19 mouse cellular contexts compared by ENCODE assay signal in the genomic region with DNA sequence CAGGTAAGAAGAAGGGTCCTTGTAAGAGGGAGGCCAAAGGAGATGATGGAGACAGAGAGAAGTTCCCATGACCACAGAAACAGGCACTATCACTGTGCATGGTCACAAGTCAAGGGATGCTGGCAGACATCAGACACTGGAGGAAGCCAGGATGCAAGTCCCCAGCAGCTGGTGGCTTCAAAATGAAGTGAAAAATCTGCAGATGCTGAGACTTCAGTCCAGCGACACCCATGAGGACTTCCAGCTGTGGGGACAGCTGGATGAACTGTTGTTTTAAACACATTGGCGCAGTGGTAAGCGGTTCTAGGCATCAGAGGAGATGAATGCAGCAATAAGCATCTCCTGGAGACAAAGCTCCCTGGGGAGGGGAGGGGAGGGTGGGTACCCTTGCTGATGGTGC.
DNase-seq lines count a peak whose midpoint lies in the region; ATAC-seq and TF ChIP-seq lines count a peak whose summit lies in the region.
"Had no signal": no experiment of that assay in that cellular context is flagged by ENCODE, and none has a peak within 500 bp of the region (broad histone marks: within the 10 kb centered on the region; RNA-seq: fewer than 3 reads in every experiment).

No protein-coding gene starts in this region.

- H3K9me3 ChIP-seq in heart, embryonic 11.5 days (replicated peaks; ENCODE audit: control insufficient read depth, low read length): no peaks in the 10 kb centered on the region
- no peaks in the 10 kb centered on the region for H3K9me3 ChIP-seq in lung, embryonic 15.5 days
- H3K9me3 ChIP-seq: embryonic facial prominence, embryonic 13.5 days; forebrain, embryonic 15.5 days had no signal

- H3K4me2 ChIP-seq in heart, embryonic 11.5 days: no peak overlapping the region
- H3K4me2 ChIP-seq in lung, embryonic 15.5 days: no peak overlapping the region
- H3K4me2 ChIP-seq: embryonic facial prominence, embryonic 13.5 days; forebrain, embryonic 15.5 days; hindbrain, embryonic 14.5 days had no signal

- no peak for TF ChIP-seq POLR2A in lung, adult 2 months (IDR thresholded peaks at IDR 0.05; ENCODE audit: borderline replicate concordance, extremely low read depth, low read depth, low read length)

- H3K36me3 ChIP-seq in heart, embryonic 11.5 days (ENCODE audit: control insufficient read depth, insufficient read depth, low read length): no peaks in the 10 kb centered on the region
- H3K36me3 ChIP-seq in lung, embryonic 15.5 days: no peaks in the 10 kb centered on the region
- H3K36me3 ChIP-seq: embryonic facial prominence, embryonic 13.5 days; forebrain, embryonic 15.5 days; G1E had no signal

- no peaks in the 10 kb centered on the region; the same call in 1 of the 2 replicates for H3K27me3 ChIP-seq in heart, embryonic 11.5 days (ENCODE audit: control insufficient read depth, insufficient read depth, low read length)
- H3K27me3 ChIP-seq in lung, embryonic 15.5 days: no peaks in the 10 kb centered on the region
- H3K27me3 ChIP-seq: embryonic facial prominence, embryonic 13.5 days; forebrain, embryonic 15.5 days had no signal

- 70% methylated on average over 3 of the region's 3 CpGs for WGBS in heart, embryonic 11.5 days (ENCODE audit: insufficient replicate concordance)
- WGBS in lung, adult 2 months: 58% methylated on average over 3 of the region's 3 CpGs
- WGBS in lung, embryonic 15.5 days: 27% methylated on average over 3 of the region's 3 CpGs

- no peak for ATAC-seq in heart, embryonic 11.5 days (replicated peaks; ENCODE audit: insufficient number of reproducible peaks, low FRiP score, low TSS enrichment)
- peak; percentile 47; the same call in 1 of the 2 replicates for ATAC-seq in lung, embryonic 15.5 days (ENCODE audit: borderline replicate concordance, extremely low read depth, low FRiP score, low TSS enrichment)
- ATAC-seq: forebrain, embryonic 15.5 days; liver, postnatal 0 days had no signal

- no peak overlapping the region for H3K27ac ChIP-seq in heart, embryonic 11.5 days (ENCODE audit: low read depth, low read length)
- no peak overlapping the region for H3K27ac ChIP-seq in lung, embryonic 15.5 days
- H3K27ac ChIP-seq: embryonic facial prominence, embryonic 13.5 days; forebrain, embryonic 15.5 days; hindbrain, embryonic 14.5 days; left cerebral cortex, adult 2 months had no signal

- TF ChIP-seq CTCF in lung, adult 2 months (IDR thresholded peaks at IDR 0.05; ENCODE audit: insufficient read depth, low read length): no peak

- peak; percentile 49 to 72 for DNase-seq in heart, adult 18-20 months
- peak; percentile 20 to 43 for DNase-seq in lung, adult 18-20 months
- DNase-seq in lung, adult 2 months: no peak
- DNase-seq in lung, postnatal 4 days: peak; percentile 23 to 73
- no peak for DNase-seq in cerebellum, postnatal 10 days
- DNase-seq in spleen, postnatal 4 days (ENCODE audit: low spot score in 2 of 2): no peak
- DNase-seq: cerebellum, adult 9-10 months; gastrocnemius, postnatal 36 days; layer of hippocampus, adult 9-11 months; left cerebral cortex, postnatal 4 days; liver, postnatal 0 days; thymus, adult 2 months had no signal

- H3K4me3 ChIP-seq in heart, embryonic 11.5 days (ENCODE audit: low read depth, low read length): no peak overlapping the region
- no peak overlapping the region for H3K4me3 ChIP-seq in lung, adult 2 months (replicated peaks; ENCODE audit: extremely low read depth, low read depth, low read length)
- H3K4me3 ChIP-seq in lung, embryonic 15.5 days: no peak overlapping the region
- H3K4me3 ChIP-seq: embryonic facial prominence, embryonic 13.5 days; forebrain, embryonic 15.5 days; left cerebral cortex, adult 2 months had no signal

- no peaks in the 10 kb centered on the region for H3K4me1 ChIP-seq in heart, embryonic 11.5 days (ENCODE audit: control insufficient read depth, insufficient read depth, low read length)
- H3K4me1 ChIP-seq in lung, adult 2 months (ENCODE audit: control insufficient read depth, insufficient read depth, low read length): no peaks in the 10 kb centered on the region
- peaks cover 16% of the 10 kb centered on the region for H3K4me1 ChIP-seq in lung, embryonic 15.5 days

- no peak overlapping the region for H3K9ac ChIP-seq in heart, embryonic 11.5 days (ENCODE audit: low read depth, low read length)
- H3K9ac ChIP-seq in lung, embryonic 15.5 days: no peak overlapping the region
- H3K9ac ChIP-seq: embryonic facial prominence, embryonic 13.5 days; forebrain, embryonic 15.5 days; hindbrain, embryonic 14.5 days; liver, postnatal 0 days had no signal

Comparison
In these comparisons a context has a peak if more than half of its experiments do, and no peak if none do; other contexts are left out.
1. DNase-seq: peak in heart, adult 18-20 months (2 of 2), lung, adult 18-20 months (2 of 2) and lung, postnatal 4 days (2 of 2); none in lung, adult 2 months (single experiment), cerebellum, postnatal 10 days (0 of 2) and spleen, postnatal 4 days (0 of 2).